Mouse (Mus musculus): Measurements from ENCODE around the gene Sost.
A peak's percentile ranks its signal among the peaks of the same experiment; 100 is the strongest.

DNA sequence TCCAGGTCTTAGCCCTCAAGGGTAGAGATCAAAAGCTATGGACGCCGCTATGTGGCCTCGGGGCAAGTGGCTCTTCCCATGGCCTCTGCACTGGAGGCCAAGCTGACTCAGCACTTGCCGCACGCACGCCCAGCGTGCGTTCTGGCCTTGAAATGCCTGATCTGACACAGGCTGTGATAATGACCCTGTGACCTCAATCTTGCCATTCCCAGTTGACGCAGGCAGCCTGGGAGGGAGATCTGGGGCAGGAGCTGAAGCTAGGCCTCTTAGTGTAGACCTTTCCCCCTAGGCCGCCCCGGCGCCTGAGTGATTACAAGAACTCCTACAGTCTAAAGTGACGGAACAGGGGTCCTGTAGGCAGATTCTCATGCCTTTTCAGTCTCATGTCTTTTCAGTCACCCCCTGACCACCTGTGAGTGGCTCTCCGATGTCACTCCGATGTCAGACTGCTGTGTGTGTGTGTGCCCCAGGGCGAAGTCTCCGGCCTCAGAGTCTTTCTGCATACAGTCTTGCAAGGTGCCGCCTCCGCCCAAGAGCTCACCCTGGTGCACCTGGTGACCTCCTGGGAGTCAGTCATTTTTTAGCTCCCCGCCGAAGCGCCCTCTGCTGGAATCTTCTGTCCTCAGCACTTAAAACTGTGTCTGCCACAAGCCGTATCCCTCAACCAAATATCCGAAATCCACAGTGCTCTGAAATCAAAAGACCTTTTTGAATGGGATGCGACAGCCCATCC, 38.6 kb downstream of the Sost start:
- TF ChIP-seq EP300 (IDR thresholded peaks at IDR 0.05; ENCODE audit: low read depth) (no peak), CTCF (IDR thresholded peaks at IDR 0.05; ENCODE audit: low read depth) (peak; percentile 59)
